Mouse (Mus musculus) limb, embryonic 10.5 days (tissue): ENCODE results near the gene Stoml3. TPM values are rescaled to one million over a fixed set of nuclear protein-coding genes. Genes with fewer than 3 reads are reported as not detected.

Experiments
- DNase-seq: peaks from one replicate; pipeline ENCODE4 v3.0.0-alpha.2; 2017; ENCODE audit warnings: low spot score
- H3K27ac ChIP-seq: fragments of 300-500 bp; sonication (generic); 2 replicates; pipeline ENCODE4 v1.5.1; 2016; ENCODE audit warnings: mild to moderate bottlenecking
- H3K27me3 ChIP-seq: fragments of 300-500 bp; sonication (generic); 2 replicates; pipeline ENCODE4 v1.6.1; 2016; ENCODE audit warnings: low read depth, mild to moderate bottlenecking; ENCODE audit not compliant: poor library complexity, severe bottlenecking
- H3K36me3 ChIP-seq: fragments of 300-500 bp; sonication (generic); 2 replicates; pipeline ENCODE4 v1.6.1; 2016; ENCODE audit warnings: mild to moderate bottlenecking, moderate library complexity
- H3K4me1 ChIP-seq: fragments of 300-500 bp; sonication (generic); 2 replicates; pipeline ENCODE4 v1.6.1; 2016
- H3K4me3 ChIP-seq: fragments of 300-500 bp; sonication (generic); 2 replicates; pipeline ENCODE4 v1.5.1; 2016; ENCODE audit warnings: mild to moderate bottlenecking, moderate library complexity
- H3K9me3 ChIP-seq: fragments of 300-500 bp; sonication (generic); replicated peaks from 2 replicates; pipeline ENCODE4 v1.6.1; 2016; ENCODE audit warnings: mild to moderate bottlenecking
- whole genome bisulfite sequencing: fragments of 180-500 bp; shearing (Covaris S2); methylation state at CpG from one replicate; pipeline ENCODE4 v1.1.7; 2016; 5-methylcytosine and 5-hydroxymethylcytosine counted together
- polyA plus RNA-seq: library from polyadenylated mRNA; unstranded; fragments of >200 nt; fragmentation: Nextera tagmentation; extraction: Ambion mirVana; gene quantifications from 2 replicates; pipeline ENCODE4 v1.2.1, GENCODE M21; 2016

The Stoml3 gene
- polyA plus RNA-seq, 1 experiment from 2014 or later, result not detected

DNA sequence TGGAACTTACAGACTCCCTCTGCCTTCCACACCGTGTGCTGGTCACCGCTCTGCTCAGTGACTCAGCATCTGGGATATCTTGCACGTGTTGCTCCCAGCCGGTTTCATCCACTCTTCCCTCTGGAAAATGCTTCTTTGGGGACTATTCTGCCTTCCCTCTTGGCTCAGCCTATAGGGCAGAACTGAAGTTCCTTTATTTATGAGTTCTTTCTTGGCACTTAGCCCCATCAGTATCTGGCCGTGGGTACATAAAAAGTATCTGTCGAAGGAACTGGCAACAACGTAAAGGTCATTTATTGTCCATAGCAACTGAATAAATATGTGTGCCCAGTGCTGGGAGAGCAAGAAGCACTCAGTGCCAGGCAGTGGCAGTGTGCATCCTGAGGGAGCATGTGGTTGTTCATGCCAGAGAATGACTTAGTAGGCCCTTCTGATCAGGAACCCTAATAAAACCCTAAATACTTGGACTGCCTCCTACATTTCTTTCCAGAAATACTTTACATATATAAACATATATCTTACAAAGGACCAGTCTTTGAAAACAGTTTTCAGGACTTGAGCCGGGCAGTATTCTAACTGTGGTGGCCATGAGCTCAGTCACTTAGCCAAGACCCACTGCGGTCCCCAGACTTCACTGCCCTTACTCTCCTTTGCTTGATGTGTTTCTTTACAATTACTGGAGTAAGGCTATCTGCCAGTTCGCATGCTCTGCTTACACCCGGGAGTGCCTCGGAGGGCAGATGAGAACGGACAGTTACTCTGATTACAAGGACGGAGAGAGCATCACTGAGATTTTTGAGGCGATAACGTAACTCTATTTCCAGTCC is 69.1 kb downstream of the Stoml3 start:
- WGBS, result 87% methylated on average over 16 of the region's 16 CpGs

More for the DNA sequence above, 69.1 kb downstream of the Stoml3 start:
- Histone ChIP-seq H3K9me3 (no peaks in the 10 kb centered on the region), H3K36me3 (no peaks in the 10 kb centered on the region), H3K4me1 (peaks cover 10% of the 10 kb centered on the region; the same call in 1 of the 2 replicates), H3K27ac (no peak overlapping the region), H3K4me3 (no peak overlapping the region), H3K27me3 (no peaks in the 10 kb centered on the region)
- DNase-seq, result no peak

Other genes starting within 250 kb of the Stoml3 start
- gene Nhlrc3, start 25.3 kb upstream of the Stoml3 start, polyA plus RNA-seq, result 7.6 and 10.3 TPM in 2 replicates
- 22.1 and 24.3 TPM in 2 replicates for gene Proser1, start 25.0 kb upstream of the Stoml3 start, polyA plus RNA-seq
- gene Frem2, start 168.7 kb downstream of the Stoml3 start, polyA plus RNA-seq, result 2.9 and 3.7 TPM in 2 replicates